Mouse (Mus musculus) thymus, adult 2 months (tissue): ENCODE results near the gene Hs6st2. TPM values are rescaled to one million over a fixed set of nuclear protein-coding genes. Genes with fewer than 3 reads are reported as not detected.

Experiments used
- DNase-seq: peaks from one replicate; pipeline ENCODE4 v3.0.0; 2021
- H3K27ac ChIP-seq: fragments of 200-500 bp; 2 replicates; pipeline ENCODE4 v1.5.1; 2012; ENCODE audit warnings: low read length, control low read depth; ENCODE audit not compliant: control insufficient read depth, insufficient read depth
- H3K27me3 ChIP-seq: fragments of 200-500 bp; 2 replicates; pipeline ENCODE4 v1.6.1; 2012; ENCODE audit warnings: mild to moderate bottlenecking, low read length, moderate library complexity, mixed read lengths; ENCODE audit not compliant: control insufficient read depth, insufficient read depth
- H3K36me3 ChIP-seq: fragments of 200-500 bp; 2 replicates; pipeline ENCODE4 v1.6.1; 2012; ENCODE audit warnings: mild to moderate bottlenecking, low read length, moderate library complexity; ENCODE audit not compliant: control insufficient read depth, insufficient read depth
- H3K4me1 ChIP-seq: fragments of 200-500 bp; replicated peaks from 2 replicates; pipeline ENCODE4 v1.6.1; 2012; ENCODE audit warnings: low read length; ENCODE audit not compliant: control insufficient read depth, insufficient read depth
- H3K4me3 ChIP-seq: fragments of 200-500 bp; 2 replicates; pipeline ENCODE4 v1.5.1; 2012; ENCODE audit warnings: mild to moderate bottlenecking, low read length, control low read depth, moderate library complexity; ENCODE audit not compliant: control insufficient read depth, insufficient read depth
- CTCF ChIP-seq: fragments of 200-500 bp; IDR thresholded peaks from 2 replicates; pipeline ENCODE4 v1.5.1; 2012; ENCODE audit warnings: mild to moderate bottlenecking, control low read depth, low read length, moderate library complexity, borderline replicate concordance; ENCODE audit not compliant: control insufficient read depth, poor library complexity, insufficient read depth; ENCODE audit errors: extremely low read depth
- POLR2A ChIP-seq: fragments of 200-500 bp; IDR thresholded peaks from 2 replicates; pipeline ENCODE4 v1.6.1; 2012; ENCODE audit warnings: mild to moderate bottlenecking, low read length, control low read depth, moderate library complexity; ENCODE audit not compliant: control insufficient read depth, poor library complexity, insufficient read depth; ENCODE audit errors: extremely low read depth
- WGBS: fragments of 180-500 bp; shearing (Covaris S2); methylation state at CpG from one replicate; pipeline ENCODE4 v1.1.7; 2018; 5-methylcytosine and 5-hydroxymethylcytosine counted together
- polyA plus RNA-seq: library from polyadenylated mRNA; depleted of rRNA; stranded (reverse); fragments of >200 nt; gene quantifications from 2 replicates; pipeline ENCODE4 v1.2.3, GENCODE M21; 2012

The Hs6st2 gene
- polyA plus RNA-seq, 1 experiment, result 0.12 TPM

DNA sequence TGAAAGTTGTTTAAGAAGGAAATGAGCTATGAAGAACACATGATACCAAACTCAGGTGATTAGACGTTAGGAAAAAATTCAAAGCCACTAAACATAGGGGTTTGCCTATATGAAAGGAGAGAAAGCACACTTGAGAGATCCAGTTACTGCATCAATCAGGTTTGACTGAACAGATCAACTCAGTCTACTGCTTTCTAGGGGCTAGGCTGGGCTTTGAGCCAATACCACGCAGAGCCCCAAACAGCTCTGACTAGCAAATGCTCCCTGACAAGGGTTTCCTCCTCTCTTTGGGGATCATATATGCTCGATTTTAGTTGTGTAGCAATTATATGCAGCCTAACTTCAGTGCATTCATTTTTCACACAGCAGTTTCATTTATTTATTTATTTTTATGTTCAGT is 96.2 kb downstream of the Hs6st2 start:
- Histone ChIP-seq H3K27me3 (no peaks in the 10 kb centered on the region), H3K4me3 (no peak overlapping the region), H3K4me1 (no peaks in the 10 kb centered on the region), H3K36me3 (no peaks in the 10 kb centered on the region), H3K27ac (no peak overlapping the region)
- TF ChIP-seq POLR2A, result no peak
- no peak for TF ChIP-seq CTCF
- no peak for DNase-seq
- WGBS, result 68% methylated on average over 3 of the region's 3 CpGs

DNA sequence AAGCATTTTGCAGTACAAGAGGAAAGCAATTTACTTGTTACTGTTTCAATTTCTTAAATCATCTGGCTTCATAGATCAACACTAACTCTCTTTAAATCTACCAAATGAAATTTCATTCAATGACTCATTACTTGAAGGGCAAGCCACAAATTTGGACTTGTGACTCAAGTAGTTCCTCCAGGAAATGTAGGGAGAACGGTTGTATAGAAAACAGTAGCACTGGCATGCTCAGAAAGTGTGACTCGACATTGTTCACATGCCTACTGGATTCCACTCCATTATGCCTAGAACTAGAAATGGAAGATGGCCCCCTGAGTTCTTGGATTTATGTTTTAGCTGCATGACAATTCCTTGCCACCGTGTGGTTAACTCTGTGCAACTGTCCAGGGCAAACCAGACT is 100.0 kb downstream of the Hs6st2 start:
- no peaks in the 10 kb centered on the region for H3K27me3 ChIP-seq
- no peaks in the 10 kb centered on the region for H3K4me1 ChIP-seq
- no peak overlapping the region for H3K4me3 ChIP-seq
- no peak overlapping the region for H3K27ac ChIP-seq
- TF ChIP-seq POLR2A (no peak), CTCF (no peak)
- WGBS, result 48% methylated on average over 3 of the region's 3 CpGs
- no peaks in the 10 kb centered on the region for H3K36me3 ChIP-seq
- no peak for DNase-seq

DNA sequence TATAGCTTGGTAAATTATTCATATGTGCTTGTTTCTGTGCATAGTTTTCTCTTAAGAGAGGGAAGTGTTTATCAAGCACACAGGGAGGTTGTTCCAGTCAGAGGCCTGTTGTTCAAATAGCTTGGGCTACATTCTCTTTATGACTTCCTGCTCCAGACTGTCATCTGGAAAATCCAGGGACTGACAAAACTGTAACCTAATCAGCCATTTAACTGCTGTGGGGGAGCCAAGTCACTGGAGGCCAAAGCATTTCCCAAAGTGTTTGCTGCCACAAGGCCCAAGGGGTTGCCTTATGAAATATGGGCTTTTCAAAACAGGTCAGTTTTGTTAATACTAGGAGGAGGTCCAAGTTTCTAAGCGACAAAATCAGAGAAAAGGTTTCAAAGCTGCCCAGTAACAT is 119.8 kb downstream of the Hs6st2 start:
- Histone ChIP-seq H3K4me3 (no peak overlapping the region), H3K27ac (no peak overlapping the region), H3K4me1 (no peaks in the 10 kb centered on the region), H3K36me3 (no peaks in the 10 kb centered on the region), H3K27me3 (no peaks in the 10 kb centered on the region)
- no peak for DNase-seq
- TF ChIP-seq POLR2A (no peak), CTCF (no peak)
- WGBS, result 77% methylated on average over 1 of the region's 1 CpGs

DNA sequence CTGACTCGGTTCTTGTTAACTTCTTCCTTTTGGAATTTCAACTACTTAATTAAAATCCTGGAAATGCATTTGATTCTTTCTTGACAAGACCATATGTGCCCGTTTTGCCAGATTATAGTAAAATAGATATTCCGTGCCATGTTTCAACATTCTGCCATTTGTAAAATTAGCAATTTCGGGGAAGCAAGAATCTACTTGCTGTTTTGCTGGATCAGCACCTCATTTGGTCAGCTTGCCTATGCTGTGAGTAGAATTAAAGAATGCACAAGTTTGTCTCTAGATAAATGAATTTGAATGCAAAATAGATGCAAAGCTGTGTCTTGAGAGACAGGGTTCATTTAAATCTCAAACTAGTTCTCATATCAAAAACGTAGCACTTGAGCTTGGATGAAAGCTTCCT is 142.0 kb downstream of the Hs6st2 start:
- 89% methylated on average over 5 of the region's 5 CpGs for whole genome bisulfite sequencing
- no peaks in the 10 kb centered on the region for H3K36me3 ChIP-seq
- no peak for DNase-seq
- H3K4me1 ChIP-seq, result no peaks in the 10 kb centered on the region
- TF ChIP-seq CTCF (no peak), POLR2A (no peak)
- no peak overlapping the region for H3K4me3 ChIP-seq
- H3K27ac ChIP-seq, result no peak overlapping the region
- no peaks in the 10 kb centered on the region for H3K27me3 ChIP-seq

DNA sequence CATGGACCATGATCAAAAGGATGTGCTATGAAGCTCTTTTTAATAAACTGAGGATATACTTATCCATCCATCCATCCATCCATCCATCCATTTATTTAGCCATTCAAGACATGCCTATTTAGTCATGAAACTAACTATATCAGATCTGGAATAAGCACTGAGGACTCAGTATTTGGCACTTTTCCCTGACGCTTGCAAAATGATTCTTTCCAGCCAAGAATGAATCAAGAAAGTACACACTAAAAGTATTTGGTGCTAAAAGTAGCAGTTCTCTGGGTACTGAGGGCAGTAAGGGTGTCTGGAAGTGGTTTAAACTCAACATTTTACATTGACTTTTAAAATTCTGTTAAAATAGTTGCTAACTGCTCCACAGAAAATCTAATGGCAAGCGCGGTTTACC is 144.6 kb downstream of the Hs6st2 start:
- WGBS, result 100% methylated on average over 3 of the region's 3 CpGs
- no peak for DNase-seq
- TF ChIP-seq CTCF (no peak), POLR2A (no peak)
- Histone ChIP-seq H3K27ac (no peak overlapping the region), H3K4me3 (no peak overlapping the region), H3K27me3 (no peaks in the 10 kb centered on the region), H3K36me3 (no peaks in the 10 kb centered on the region), H3K4me1 (no peaks in the 10 kb centered on the region)

DNA sequence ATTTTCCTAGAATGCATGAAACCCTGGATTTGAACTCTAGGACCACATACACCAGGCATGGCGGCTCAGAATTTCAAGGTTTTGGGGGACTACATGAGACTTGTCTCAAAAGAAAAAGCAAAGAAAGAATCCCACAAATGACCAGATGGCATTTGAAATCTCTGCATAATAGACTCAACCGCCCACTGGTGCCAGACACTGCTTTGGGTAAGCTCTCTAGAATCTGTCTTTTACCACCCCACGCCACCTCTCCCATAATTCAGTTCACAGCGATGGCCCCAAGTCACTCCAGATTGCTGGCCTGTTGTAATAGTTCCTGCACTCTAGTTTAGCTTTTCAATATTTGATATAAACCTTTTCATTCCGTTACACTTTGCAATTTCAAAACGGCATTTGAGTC is 146.4 kb downstream of the Hs6st2 start:
- no peaks in the 10 kb centered on the region for H3K27me3 ChIP-seq
- no peaks in the 10 kb centered on the region for H3K4me1 ChIP-seq
- H3K27ac ChIP-seq, result no peak overlapping the region
- WGBS, result 96% methylated on average over 6 of the region's 6 CpGs
- H3K4me3 ChIP-seq, result no peak overlapping the region
- no peak for DNase-seq
- no peaks in the 10 kb centered on the region for H3K36me3 ChIP-seq
- no peak for TF ChIP-seq CTCF
- TF ChIP-seq POLR2A, result no peak

DNA sequence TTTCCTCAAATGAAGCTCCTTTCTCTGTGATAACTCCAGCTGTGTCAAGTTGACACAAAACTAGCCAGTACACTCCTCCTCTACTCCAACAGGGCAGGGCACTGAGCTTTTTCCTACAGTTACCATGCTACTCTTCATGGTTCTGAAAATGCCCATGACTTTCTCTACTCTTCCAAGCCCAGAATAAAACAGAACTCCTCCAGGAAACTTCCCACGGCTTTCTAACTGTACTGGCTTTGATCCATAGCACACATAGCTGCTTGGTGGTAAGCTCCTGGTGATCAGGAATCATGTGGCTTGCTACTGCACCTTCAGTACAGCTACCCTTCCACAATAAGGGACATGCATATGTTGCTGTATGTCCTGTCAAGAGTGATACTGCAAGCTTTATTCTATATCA is 150.5 kb downstream of the Hs6st2 start:
- no peaks in the 10 kb centered on the region for H3K4me1 ChIP-seq
- WGBS, result 90% methylated on average over 1 of the region's 1 CpGs
- no peak overlapping the region for H3K27ac ChIP-seq
- no peaks in the 10 kb centered on the region for H3K36me3 ChIP-seq
- no peak for DNase-seq
- H3K27me3 ChIP-seq, result no peaks in the 10 kb centered on the region
- TF ChIP-seq CTCF (no peak), POLR2A (no peak)
- no peak overlapping the region for H3K4me3 ChIP-seq

DNA sequence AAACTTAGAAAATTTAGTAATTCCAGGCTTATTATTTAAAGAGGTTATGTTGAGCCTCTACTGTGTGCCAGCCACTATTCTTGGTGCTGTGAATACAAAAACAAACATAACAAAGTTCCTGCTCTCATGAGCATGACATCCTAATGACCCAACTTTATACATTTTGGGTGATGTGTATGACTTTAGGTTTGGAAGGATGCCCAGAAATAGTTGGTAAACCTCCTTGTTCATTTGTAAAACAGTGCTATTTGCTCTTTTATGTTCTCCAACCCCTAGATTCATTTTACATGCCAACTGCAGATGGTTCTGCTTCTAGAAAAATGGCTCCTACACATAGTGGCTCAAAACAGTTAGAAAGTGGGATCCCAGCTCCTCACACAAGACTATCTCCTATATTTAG is 153.1 kb downstream of the Hs6st2 start:
- DNase-seq, result no peak
- H3K27ac ChIP-seq, result no peak overlapping the region
- TF ChIP-seq POLR2A, result no peak
- TF ChIP-seq CTCF, result no peak

More for the DNA sequence above, 153.1 kb downstream of the Hs6st2 start:
- no peaks in the 10 kb centered on the region for H3K27me3 ChIP-seq
- H3K4me1 ChIP-seq, result no peaks in the 10 kb centered on the region
- no peak overlapping the region for H3K4me3 ChIP-seq
- no peaks in the 10 kb centered on the region for H3K36me3 ChIP-seq
